Mouse (Mus musculus): ENCODE measurements around the gene Gm20388. TPM values are rescaled to one million over a fixed set of nuclear protein-coding genes. Genes with fewer than 3 reads are reported as not detected.

The Gm20388 gene
- polyA plus RNA-seq, 1 experiment from 2014 or later, result not detected

DNA sequence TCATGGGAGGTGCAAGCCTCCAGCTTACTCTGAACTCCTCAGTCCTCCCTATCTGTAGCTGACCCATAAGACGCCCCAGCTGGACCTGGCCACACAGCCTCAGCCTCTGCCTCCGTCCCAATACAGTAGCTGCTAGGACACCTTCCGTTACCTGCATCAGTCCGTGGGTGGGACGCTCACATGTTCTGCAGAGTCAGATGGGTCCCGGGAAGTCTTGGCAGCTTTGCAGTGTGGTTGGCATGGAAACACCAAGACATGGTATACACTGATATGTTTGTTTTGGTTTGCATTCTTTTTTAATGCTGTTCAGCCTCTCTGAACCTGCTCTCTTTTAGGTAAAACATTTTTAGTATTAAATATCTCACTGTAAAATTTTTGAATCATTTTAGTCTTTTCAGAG is 3925.7 kb downstream of the Gm20388 start:
- 86% methylated on average over 6 of the region's 6 CpGs for whole genome bisulfite sequencing
- Histone ChIP-seq H3K9ac (ENCODE audit: low read length) (no peak overlapping the region), H3K36me3 (ENCODE audit: control insufficient read depth, insufficient read depth, low read length) (peaks cover 22% of the 10 kb centered on the region), H3K27me3 (ENCODE audit: control insufficient read depth, insufficient read depth, low read depth, low read length) (no peaks in the 10 kb centered on the region), H3K4me3 (ENCODE audit: low read length) (no peak overlapping the region), H3K4me2 (ENCODE audit: low read depth, low read length) (no peak overlapping the region), H3K9me3 (ENCODE audit: control insufficient read depth, low read length) (no peaks in the 10 kb centered on the region), H3K4me1 (replicated peaks; ENCODE audit: control insufficient read depth, insufficient read depth, low read length) (no peaks in the 10 kb centered on the region), H3K27ac (ENCODE audit: low read length) (no peak overlapping the region)
- no peak for ATAC-seq (ENCODE audit: low read depth)

DNA sequence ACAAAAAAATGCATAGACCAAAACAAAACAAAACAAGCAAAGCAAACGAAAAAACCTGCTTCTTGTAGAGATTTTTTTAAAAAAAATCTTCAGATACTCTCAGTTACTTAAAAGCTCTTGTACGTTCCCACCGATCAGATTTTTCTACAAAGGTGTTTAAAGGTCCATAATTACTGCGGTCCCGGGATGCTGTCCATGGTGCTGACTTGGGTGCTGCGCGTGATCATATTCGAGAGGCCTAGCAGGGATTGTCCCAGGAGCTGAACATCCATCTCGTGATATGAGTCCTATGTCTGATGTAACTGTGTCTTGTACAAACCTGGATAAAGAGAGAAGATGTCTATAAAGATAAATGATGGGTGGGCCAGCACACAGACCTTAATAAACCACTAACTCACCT is 3927.9 kb downstream of the Gm20388 start:
- H3K4me1 ChIP-seq (replicated peaks; ENCODE audit: control insufficient read depth, insufficient read depth, low read length), result no peaks in the 10 kb centered on the region
- H3K27me3 ChIP-seq (ENCODE audit: control insufficient read depth, insufficient read depth, low read depth, low read length), result no peaks in the 10 kb centered on the region
- no peak overlapping the region for H3K4me2 ChIP-seq (ENCODE audit: low read depth, low read length)
- H3K4me3 ChIP-seq (ENCODE audit: low read length), result no peak overlapping the region
- no peak for ATAC-seq (ENCODE audit: low read depth)
- no peak overlapping the region for H3K27ac ChIP-seq (ENCODE audit: low read length)
- peaks cover 11% of the 10 kb centered on the region for H3K36me3 ChIP-seq (ENCODE audit: control insufficient read depth, insufficient read depth, low read length)
- H3K9me3 ChIP-seq (ENCODE audit: control insufficient read depth, low read length), result no peaks in the 10 kb centered on the region
- H3K9ac ChIP-seq (ENCODE audit: low read length), result no peak overlapping the region
- 67% methylated on average over 9 of the region's 9 CpGs for WGBS

GRCm38 (mm10) chr8:123840578-123841345 is 3930.1 kb downstream of the Gm20388 start:
- no peaks in the 10 kb centered on the region for H3K9me3 ChIP-seq (ENCODE audit: control insufficient read depth, low read length)
- WGBS, result 85% methylated on average over 15 of the region's 15 CpGs
- H3K27me3 ChIP-seq (ENCODE audit: control insufficient read depth, insufficient read depth, low read depth, low read length), result no peaks in the 10 kb centered on the region
- no peak for ATAC-seq (ENCODE audit: low read depth)
- no peak overlapping the region for H3K27ac ChIP-seq (ENCODE audit: low read length)
- H3K9ac ChIP-seq (ENCODE audit: low read length), result no peak overlapping the region
- no peaks in the 10 kb centered on the region for H3K36me3 ChIP-seq (ENCODE audit: control insufficient read depth, insufficient read depth, low read length)
- H3K4me1 ChIP-seq (replicated peaks; ENCODE audit: control insufficient read depth, insufficient read depth, low read length), result no peaks in the 10 kb centered on the region
- no peak overlapping the region for H3K4me2 ChIP-seq (ENCODE audit: low read depth, low read length)
- no peak overlapping the region for H3K4me3 ChIP-seq (ENCODE audit: low read length)

DNA sequence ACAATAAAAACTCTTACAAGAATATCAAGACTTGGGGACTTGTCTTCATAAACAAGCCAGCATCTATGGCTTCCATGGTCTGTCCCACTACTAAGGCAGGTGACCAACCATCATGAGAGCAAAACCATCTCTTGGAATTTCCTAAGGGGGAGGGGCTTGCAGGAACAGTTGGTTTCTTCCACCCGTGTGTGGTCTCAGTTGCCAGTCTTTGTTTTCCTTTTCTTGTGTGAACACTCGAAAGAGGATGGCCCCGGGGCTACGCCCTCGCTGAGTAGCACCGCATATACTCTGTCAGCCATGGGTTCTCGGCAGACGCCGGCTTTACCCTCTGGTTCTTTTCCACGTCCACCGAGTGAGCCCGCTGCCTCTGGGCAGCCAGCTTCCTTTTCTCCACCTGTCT is 3931.4 kb downstream of the Gm20388 start:
- no peak overlapping the region for H3K4me3 ChIP-seq (ENCODE audit: low read length)
- no peaks in the 10 kb centered on the region for H3K4me1 ChIP-seq (replicated peaks; ENCODE audit: control insufficient read depth, insufficient read depth, low read length)
- H3K36me3 ChIP-seq (ENCODE audit: control insufficient read depth, insufficient read depth, low read length), result no peaks in the 10 kb centered on the region
- no peak for ATAC-seq (ENCODE audit: low read depth)
- H3K27ac ChIP-seq (ENCODE audit: low read length), result no peak overlapping the region
- no peak overlapping the region for H3K9ac ChIP-seq (ENCODE audit: low read length)
- no peaks in the 10 kb centered on the region for H3K9me3 ChIP-seq (ENCODE audit: control insufficient read depth, low read length)
- H3K27me3 ChIP-seq (ENCODE audit: control insufficient read depth, insufficient read depth, low read depth, low read length), result no peaks in the 10 kb centered on the region
- no peak overlapping the region for H3K4me2 ChIP-seq (ENCODE audit: low read depth, low read length)
- WGBS, result 83% methylated on average over 12 of the region's 12 CpGs

- H3K27me3 ChIP-seq (ENCODE audit: control insufficient read depth, insufficient read depth, low read depth, low read length), result no peaks in the 10 kb centered on the region
- H3K4me3 ChIP-seq (ENCODE audit: low read length), result no peak overlapping the region
- ATAC-seq (ENCODE audit: low read depth), result no peak
- H3K9ac ChIP-seq (ENCODE audit: low read length), result no peak overlapping the region
- no peak overlapping the region for H3K4me2 ChIP-seq (ENCODE audit: low read depth, low read length)
- H3K36me3 ChIP-seq (ENCODE audit: control insufficient read depth, insufficient read depth, low read length), result no peaks in the 10 kb centered on the region
- no peaks in the 10 kb centered on the region for H3K9me3 ChIP-seq (ENCODE audit: control insufficient read depth, low read length)
- 73% methylated on average over 7 of the region's 7 CpGs for whole genome bisulfite sequencing
- no peaks in the 10 kb centered on the region for H3K4me1 ChIP-seq (replicated peaks; ENCODE audit: control insufficient read depth, insufficient read depth, low read length)
- no peak overlapping the region for H3K27ac ChIP-seq (ENCODE audit: low read length)
Observed at GRCm38 (mm10) chr8:123844341-123844740, 3933.7 kb downstream of the Gm20388 start.

DNA sequence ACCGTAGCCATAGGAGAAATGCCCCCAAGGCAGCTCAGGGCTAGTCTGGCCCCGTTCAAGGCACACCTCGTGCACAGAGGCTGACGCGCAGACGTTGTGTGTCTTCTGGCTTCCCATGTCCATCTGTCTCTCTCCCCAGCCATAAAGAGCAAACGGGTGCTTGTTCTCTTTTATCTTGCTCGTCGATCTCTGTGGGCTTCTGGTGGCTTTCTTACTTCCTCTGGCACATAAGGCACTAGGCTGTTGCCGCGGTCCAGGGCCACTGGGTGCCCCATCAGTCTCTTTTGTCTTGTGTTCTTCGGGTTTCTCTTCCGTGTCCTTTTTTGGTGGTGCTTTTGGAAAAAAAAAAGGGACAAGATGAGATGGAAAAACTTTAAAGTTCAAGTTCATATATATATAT is 3934.5 kb downstream of the Gm20388 start:
- WGBS, result 79% methylated on average over 13 of the region's 13 CpGs
- no peak for ATAC-seq (ENCODE audit: low read depth)
- H3K27me3 ChIP-seq (ENCODE audit: control insufficient read depth, insufficient read depth, low read depth, low read length), result no peaks in the 10 kb centered on the region
- H3K36me3 ChIP-seq (ENCODE audit: control insufficient read depth, insufficient read depth, low read length), result no peaks in the 10 kb centered on the region
- no peaks in the 10 kb centered on the region for H3K9me3 ChIP-seq (ENCODE audit: control insufficient read depth, low read length)
- H3K27ac ChIP-seq (ENCODE audit: low read length), result no peak overlapping the region
- no peak overlapping the region for H3K9ac ChIP-seq (ENCODE audit: low read length)
- no peaks in the 10 kb centered on the region for H3K4me1 ChIP-seq (replicated peaks; ENCODE audit: control insufficient read depth, insufficient read depth, low read length)
- no peak overlapping the region for H3K4me3 ChIP-seq (ENCODE audit: low read length)
- H3K4me2 ChIP-seq (ENCODE audit: low read depth, low read length), result no peak overlapping the region

GRCm38 (mm10) chr8:123845991-123846390 is 3935.3 kb downstream of the Gm20388 start:
- Histone ChIP-seq H3K9me3 (ENCODE audit: control insufficient read depth, low read length) (no peaks in the 10 kb centered on the region), H3K4me1 (replicated peaks; ENCODE audit: control insufficient read depth, insufficient read depth, low read length) (no peaks in the 10 kb centered on the region), H3K9ac (ENCODE audit: low read length) (no peak overlapping the region), H3K36me3 (ENCODE audit: control insufficient read depth, insufficient read depth, low read length) (no peaks in the 10 kb centered on the region), H3K27ac (ENCODE audit: low read length) (no peak overlapping the region), H3K4me2 (ENCODE audit: low read depth, low read length) (no peak overlapping the region), H3K4me3 (ENCODE audit: low read length) (no peak overlapping the region), H3K27me3 (ENCODE audit: control insufficient read depth, insufficient read depth, low read depth, low read length) (no peaks in the 10 kb centered on the region)
- WGBS, result 88% methylated on average over 10 of the region's 10 CpGs
- ATAC-seq (ENCODE audit: low read depth), result no peak

DNA sequence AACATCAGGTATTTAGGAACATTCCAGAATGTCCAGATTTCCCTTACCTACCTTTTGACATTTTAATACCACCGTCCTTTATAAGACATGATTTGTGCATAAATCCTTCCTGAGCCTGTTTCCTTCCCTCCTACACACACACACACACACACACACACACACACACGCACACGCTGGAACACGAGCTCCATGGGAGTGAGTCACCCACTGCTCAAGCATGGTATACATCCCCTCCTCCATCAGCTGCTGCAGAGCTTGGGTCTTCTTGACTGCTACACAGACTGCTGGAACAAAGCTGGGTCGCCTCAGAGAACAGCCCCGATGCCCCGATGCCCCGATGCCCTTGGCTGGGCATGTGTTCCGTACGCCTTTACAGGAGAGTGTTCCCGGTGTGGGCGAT is 3935.9 kb downstream of the Gm20388 start:
- no peaks in the 10 kb centered on the region for H3K9me3 ChIP-seq (ENCODE audit: control insufficient read depth, low read length)
- 85% methylated on average over 12 of the region's 12 CpGs for WGBS
- no peak overlapping the region for H3K27ac ChIP-seq (ENCODE audit: low read length)
- H3K4me1 ChIP-seq (replicated peaks; ENCODE audit: control insufficient read depth, insufficient read depth, low read length), result no peaks in the 10 kb centered on the region
- no peak overlapping the region for H3K9ac ChIP-seq (ENCODE audit: low read length)
- no peak overlapping the region for H3K4me2 ChIP-seq (ENCODE audit: low read depth, low read length)
- H3K36me3 ChIP-seq (ENCODE audit: control insufficient read depth, insufficient read depth, low read length), result no peaks in the 10 kb centered on the region
- no peak for ATAC-seq (ENCODE audit: low read depth)
- no peaks in the 10 kb centered on the region for H3K27me3 ChIP-seq (ENCODE audit: control insufficient read depth, insufficient read depth, low read depth, low read length)
- H3K4me3 ChIP-seq (ENCODE audit: low read length), result no peak overlapping the region

DNA sequence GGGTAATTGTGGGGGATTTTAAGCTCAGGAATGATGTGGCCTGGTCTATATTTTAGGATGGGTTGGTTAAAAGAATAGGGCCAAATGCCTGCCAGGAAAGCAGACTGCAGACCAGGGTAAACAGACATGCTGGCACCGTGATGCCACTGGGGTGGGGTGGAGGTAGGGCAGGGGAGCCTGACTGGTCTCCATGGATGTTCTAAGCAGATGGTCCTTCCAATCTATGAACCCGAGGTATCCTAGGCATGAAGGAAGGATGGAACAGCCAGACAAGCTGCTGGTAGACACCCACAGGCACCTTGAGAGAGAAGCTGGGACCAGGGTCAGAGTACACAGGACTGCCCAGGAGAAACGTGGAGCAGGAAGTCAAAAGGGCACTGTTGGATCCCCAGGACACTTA is 3936.9 kb downstream of the Gm20388 start:
- Histone ChIP-seq H3K36me3 (ENCODE audit: control insufficient read depth, insufficient read depth, low read length) (no peaks in the 10 kb centered on the region), H3K9me3 (ENCODE audit: control insufficient read depth, low read length) (no peaks in the 10 kb centered on the region), H3K4me1 (replicated peaks; ENCODE audit: control insufficient read depth, insufficient read depth, low read length) (no peaks in the 10 kb centered on the region), H3K4me2 (ENCODE audit: low read depth, low read length) (no peak overlapping the region), H3K9ac (ENCODE audit: low read length) (no peak overlapping the region), H3K27me3 (ENCODE audit: control insufficient read depth, insufficient read depth, low read depth, low read length) (no peaks in the 10 kb centered on the region), H3K27ac (ENCODE audit: low read length) (no peak overlapping the region), H3K4me3 (ENCODE audit: low read length) (no peak overlapping the region)
- no peak for ATAC-seq (ENCODE audit: low read depth)
- WGBS, result 55% methylated on average over 3 of the region's 3 CpGs

- Histone ChIP-seq H3K27me3 (ENCODE audit: control insufficient read depth, insufficient read depth, low read depth, low read length) (no peaks in the 10 kb centered on the region), H3K27ac (ENCODE audit: low read length) (no peak overlapping the region), H3K4me2 (ENCODE audit: low read depth, low read length) (no peak overlapping the region), H3K4me3 (ENCODE audit: low read length) (no peak overlapping the region), H3K4me1 (replicated peaks; ENCODE audit: control insufficient read depth, insufficient read depth, low read length) (no peaks in the 10 kb centered on the region), H3K9me3 (ENCODE audit: control insufficient read depth, low read length) (no peaks in the 10 kb centered on the region), H3K36me3 (ENCODE audit: control insufficient read depth, insufficient read depth, low read length) (no peaks in the 10 kb centered on the region), H3K9ac (ENCODE audit: low read length) (no peak overlapping the region)
- WGBS, result 82% methylated on average over 4 of the region's 4 CpGs
- ATAC-seq (ENCODE audit: low read depth), result no peak
Observed at GRCm38 (mm10) chr8:123849352-123849751, 3938.7 kb downstream of the Gm20388 start.
